Mouse (Mus musculus) spleen, postnatal 4 days (tissue): Measurements from ENCODE around the gene Derl2.

Experiments used
- DNase-seq, 2 experiments: peaks; one replicate each; pipeline ENCODE4 v3.0.0; 2022; ENCODE audit warnings: low spot score in 2 of 2

Derl2 gene

DNA sequence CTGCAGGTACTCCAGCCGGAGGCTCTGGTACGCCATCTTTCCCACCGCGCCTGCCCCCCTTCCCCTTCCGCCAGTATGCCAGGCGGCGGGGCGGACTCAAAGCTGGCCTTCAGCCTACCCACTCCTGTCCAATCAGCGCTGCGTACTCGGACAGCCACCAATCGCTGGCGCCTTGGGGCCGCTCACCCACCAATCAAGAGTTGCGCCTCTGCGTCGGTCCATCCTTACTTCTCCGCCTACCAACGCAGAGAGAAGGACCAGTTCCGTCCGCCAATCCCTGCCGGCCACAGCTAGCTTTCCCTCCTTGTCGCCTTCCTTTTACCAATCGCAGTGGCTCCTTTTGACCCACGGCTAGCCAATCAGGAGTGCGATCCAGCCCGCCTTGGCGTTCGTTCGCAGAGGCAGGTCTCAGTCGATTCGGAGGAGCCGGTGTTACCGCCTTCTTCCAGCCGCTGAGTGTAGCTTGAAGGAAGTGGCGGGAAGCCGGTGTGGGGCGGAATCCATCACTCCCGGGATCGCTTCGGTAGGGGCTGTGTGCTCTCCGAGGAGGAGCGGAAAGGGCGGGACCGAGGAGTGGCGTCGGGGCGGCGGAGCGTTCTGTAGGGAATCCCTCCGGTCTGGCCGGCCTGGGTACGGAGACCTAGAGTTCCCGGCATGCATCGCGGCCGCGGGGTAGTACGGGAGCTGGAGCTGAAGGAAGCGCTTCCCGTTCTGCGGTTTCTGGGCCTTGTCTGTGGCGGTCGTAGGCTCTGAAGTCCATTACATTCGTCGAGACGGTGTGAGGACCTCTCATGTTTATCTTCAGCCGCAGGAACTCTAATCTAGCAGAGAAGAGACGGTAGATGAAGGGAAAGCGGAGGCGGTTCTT lies at the start of gene Derl2, which contains the start of gene Mis12:
Gene Derl2 (minus strand): TSS at position 641 of the 868 bp plus-strand sequence.
Gene Mis12 (plus strand): TSS at position 411 of the 868 bp plus-strand sequence.
- DNase-seq = peak; percentile 97

GRCm38 (mm10) chr11:71052554-71052953 lies 32.9 kb upstream of the Derl2 start:
- no peak for DNase-seq

GRCm38 (mm10) chr11:71039526-71040298 lies 20.1 kb upstream of the Derl2 start:
- no peak for DNase-seq

GRCm38 (mm10) chr11:71033163-71033761 lies 13.6 kb upstream of the Derl2 start, which contains the start of gene 6330403K07Rik:
Gene 6330403K07Rik, minus strand, starts transcription at chr11:71033513.
- DNase-seq = no peak

GRCm38 (mm10) chr11:71032491-71033162 lies 13.0 kb upstream of the Derl2 start:
- no peak for DNase-seq

- no peak for DNase-seq
These were observed 12.4 kb upstream of the Derl2 start for GRCm38 (mm10) chr11:71032070-71032469.

GRCm38 (mm10) chr11:71029403-71030118 lies 9.9 kb upstream of the Derl2 start:
- DNase-seq = no peak

GRCm38 (mm10) chr11:71028280-71028679 lies 8.6 kb upstream of the Derl2 start:
- no peak for DNase-seq

GRCm38 (mm10) chr11:71018416-71019200 lies 1.0 kb downstream of the Derl2 start:
- no peak for DNase-seq

- no peak for DNase-seq
These were observed 2.6 kb downstream of the Derl2 start for GRCm38 (mm10) chr11:71017051-71017450.

- no peak for DNase-seq
These were observed 6.9 kb downstream of the Derl2 start for GRCm38 (mm10) chr11:71012743-71013142.

- no peak for DNase-seq
These were observed 11.3 kb downstream of the Derl2 start for GRCm38 (mm10) chr11:71008321-71008720.

- no peak for DNase-seq
These were observed 11.8 kb downstream of the Derl2 start for GRCm38 (mm10) chr11:71007831-71008230.

DNA sequence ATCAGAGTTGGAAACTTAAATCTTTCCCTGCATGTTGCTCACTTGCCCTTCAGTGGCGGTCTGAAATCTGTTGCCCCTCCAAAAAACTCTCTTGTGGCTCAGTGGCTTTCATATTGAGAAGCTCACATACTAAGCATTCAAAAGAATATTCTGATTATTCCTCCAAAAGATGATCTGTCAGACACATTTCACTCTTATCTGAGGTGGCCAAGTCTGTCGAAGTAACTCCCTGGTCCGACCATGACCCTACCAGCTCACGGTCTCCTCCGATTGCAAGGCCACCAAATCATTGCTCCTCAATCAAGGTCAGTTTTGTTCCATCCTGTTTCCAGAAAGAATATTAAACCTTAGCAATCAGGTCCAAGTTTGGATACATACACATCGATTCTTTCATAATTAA lies 12.6 kb downstream of the Derl2 start:
- no peak for DNase-seq

DNA sequence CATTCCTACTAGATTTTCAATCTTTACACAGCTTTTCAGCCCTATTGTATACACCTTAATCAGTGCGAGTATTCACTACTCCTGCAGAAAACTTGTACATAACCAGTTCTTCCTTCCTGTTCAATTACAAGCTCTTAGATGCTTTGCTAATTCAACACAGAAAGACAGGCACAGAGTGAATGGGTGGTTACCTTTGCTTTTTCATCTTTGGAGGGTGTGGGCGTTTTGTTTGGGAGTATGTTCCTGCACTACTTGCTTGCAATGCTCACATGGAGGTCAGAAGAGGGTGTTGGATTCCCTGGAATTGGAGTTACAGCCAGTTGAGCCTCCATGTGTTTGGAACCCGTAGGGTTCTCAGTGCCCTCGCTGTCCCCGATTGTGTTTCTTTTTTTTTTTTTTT lies 14.6 kb downstream of the Derl2 start:
- no peak for DNase-seq

DNA sequence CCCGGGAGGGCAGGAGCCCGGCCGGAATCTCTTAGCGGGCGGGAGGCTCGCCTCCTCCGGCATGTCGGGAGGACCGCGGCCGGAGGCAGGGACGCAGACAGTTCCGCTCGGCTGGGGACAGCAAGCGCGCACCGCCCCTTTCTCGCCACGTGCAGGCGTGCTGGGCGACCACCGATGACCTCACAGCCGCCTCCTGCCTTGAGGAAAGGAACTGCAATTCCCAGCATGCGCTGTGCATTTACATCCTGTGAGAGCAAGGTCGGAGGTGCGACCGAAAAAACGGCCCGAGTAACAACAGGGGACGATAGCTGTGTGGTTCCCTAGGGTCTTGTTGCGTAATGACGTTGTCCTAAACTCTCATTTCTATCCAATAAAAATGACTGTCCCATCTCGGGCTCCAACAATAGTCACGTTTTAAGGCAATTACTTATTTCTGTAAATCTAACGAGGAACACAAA lies 15.3 kb downstream of the Derl2 start, which contains the start of gene Dhx33:
Gene Dhx33 (minus strand): TSS at position 122 of the 458 bp plus-strand sequence.
- peak; percentile 95 for DNase-seq

GRCm38 (mm10) chr11:71003611-71004315 lies 15.9 kb downstream of the Derl2 start:
- DNase-seq = peak in 1 of 2 experiments; percentile 52

DNA sequence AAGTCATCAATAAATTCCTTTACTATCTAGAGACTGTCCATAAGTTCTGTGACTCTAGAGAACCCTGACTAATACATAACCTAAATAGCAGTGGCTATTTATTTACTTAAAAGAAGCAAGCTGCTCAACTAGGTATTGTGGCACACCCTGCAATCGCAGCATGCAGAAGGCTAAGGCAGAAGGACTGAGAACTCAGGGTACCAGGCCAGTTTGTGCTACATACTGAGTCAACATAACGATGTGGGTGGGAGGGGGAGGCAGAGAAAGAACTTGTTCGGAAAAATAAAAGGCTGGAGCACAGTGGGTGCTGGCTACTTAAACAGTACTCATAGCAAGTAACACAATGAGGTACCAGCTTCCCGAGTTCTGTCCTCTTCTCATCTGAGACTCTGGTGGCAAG lies 18.5 kb downstream of the Derl2 start:
- DNase-seq = no peak

DNA sequence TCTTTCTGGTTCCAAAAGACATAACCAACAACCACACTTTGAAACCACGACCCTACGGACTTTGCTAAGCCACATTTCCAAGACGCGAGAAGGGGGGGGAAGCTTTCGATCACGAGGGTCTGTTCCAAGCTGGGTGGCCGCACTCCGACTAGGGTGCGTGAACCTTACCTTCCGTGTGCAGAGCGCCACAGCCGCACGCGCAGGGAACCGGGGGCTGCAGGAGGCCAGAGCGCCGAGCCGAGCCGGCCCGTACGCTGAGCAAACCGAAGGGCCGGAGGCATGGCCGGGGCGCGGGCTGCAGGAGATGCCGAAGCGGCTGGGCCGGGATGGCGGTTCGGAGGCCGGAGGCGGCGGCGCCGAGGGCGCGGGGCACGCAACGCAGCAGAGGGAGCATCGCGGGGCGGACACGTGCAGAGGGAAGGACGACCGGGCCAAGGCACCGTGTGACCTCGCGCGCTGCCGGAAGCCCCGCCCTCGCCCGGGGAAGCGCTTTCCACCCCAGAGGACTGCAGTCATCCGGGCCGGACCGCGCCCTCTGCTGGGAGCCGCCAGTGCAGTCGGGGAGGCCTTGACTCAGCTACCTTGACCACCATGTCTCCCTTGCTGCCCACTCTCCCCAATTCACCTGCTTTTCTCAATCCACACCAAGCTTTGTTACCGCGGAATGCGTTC lies 36.9 kb downstream of the Derl2 start, which contains the start of gene C1qbp:
Gene C1qbp (minus strand): TSS at position 470 of the 672 bp plus-strand sequence.
- peak; percentile 95 to 99 for DNase-seq
